Mouse (Mus musculus) hindbrain, embryonic 11.5 days (tissue): ENCODE measurements at regions not wholly inside any gene's neighbourhood (a gene's known extent, or its start where the extent isn't known, plus 50 kb on each side); places are given as distances from the start of the nearest gene placed in this dataset.

Experiments
- ATAC-seq: fragments of 200-750 bp; cut with Nextera tagmentation; 2 replicates; pipeline ENCODE4 v1.8.0; 2017; ENCODE audit warnings: mild to moderate bottlenecking, moderate TSS enrichment, moderate library complexity; ENCODE audit not compliant: low FRiP score
- DNase-seq: peaks from one replicate; pipeline ENCODE4 v3.0.0-alpha.2; 2015; ENCODE audit warnings: low spot score
- H3K27ac ChIP-seq: fragments of 300-500 bp; sonication (generic); 2 replicates; pipeline ENCODE4 v1.5.1; 2014; ENCODE audit warnings: mild to moderate bottlenecking, low read depth, low read length
- H3K27me3 ChIP-seq: fragments of 300-500 bp; sonication (generic); 2 replicates; pipeline ENCODE4 v1.6.1; 2014; ENCODE audit warnings: mild to moderate bottlenecking, low read length, moderate library complexity, mixed read lengths; ENCODE audit not compliant: control insufficient read depth, insufficient read depth
- H3K36me3 ChIP-seq: fragments of 300-500 bp; sonication (generic); 2 replicates; pipeline ENCODE4 v1.6.1; 2014; ENCODE audit warnings: mild to moderate bottlenecking, low read length, moderate library complexity, mixed read lengths; ENCODE audit not compliant: control insufficient read depth, insufficient read depth
- H3K4me1 ChIP-seq: fragments of 300-500 bp; sonication (generic); replicated peaks from 2 replicates; pipeline ENCODE4 v1.6.1; 2014; ENCODE audit warnings: low read length, mixed read lengths; ENCODE audit not compliant: control insufficient read depth, insufficient read depth
- H3K4me2 ChIP-seq: fragments of 300-500 bp; sonication (generic); replicated peaks from 2 replicates; pipeline ENCODE4 v1.6.1; 2014; ENCODE audit warnings: mild to moderate bottlenecking, low read depth, low read length
- H3K4me3 ChIP-seq: fragments of 300-500 bp; sonication (generic); 2 replicates; pipeline ENCODE4 v1.5.1; 2014; ENCODE audit warnings: low read depth, low read length
- H3K9ac ChIP-seq: fragments of 300-500 bp; sonication (generic); 2 replicates; pipeline ENCODE4 v1.6.1; 2014; ENCODE audit warnings: low read depth, low read length
- H3K9me3 ChIP-seq: fragments of 300-500 bp; sonication (generic); 2 replicates; pipeline ENCODE4 v1.6.1; 2016; ENCODE audit warnings: low read length; ENCODE audit not compliant: control insufficient read depth
- WGBS: fragments of 180-500 bp; shearing (Covaris S2); extraction: QIAGEN DNeasy Blood & Tissue Kit; methylation state at CpG from one replicate; pipeline ENCODE4 v1.1.7; 2014; 5-methylcytosine and 5-hydroxymethylcytosine counted together

DNA sequence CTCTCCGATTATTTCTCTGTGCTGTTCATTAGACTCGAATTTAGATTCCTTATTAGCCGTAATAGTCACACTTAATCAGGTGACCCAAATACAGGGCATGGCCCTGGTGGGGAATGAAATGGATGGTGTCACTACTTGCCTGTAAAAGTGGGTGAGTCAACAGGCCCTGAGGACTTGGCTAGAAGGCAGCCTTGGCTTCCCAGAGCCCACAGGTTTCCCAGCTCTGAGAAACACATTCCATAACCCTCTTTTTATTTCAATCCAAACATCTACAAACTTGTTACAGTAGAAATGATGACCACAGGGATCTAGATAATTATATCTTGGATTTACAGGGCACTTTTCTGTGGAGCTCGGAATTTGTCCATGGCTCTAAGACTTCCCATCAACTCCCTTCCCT lies 105.2 kb upstream of the Slc7a11 start:
- H3K9ac ChIP-seq, result no peak overlapping the region
- peaks cover 4% of the 10 kb centered on the region; the same call in 1 of the 2 replicates for H3K4me1 ChIP-seq
- 95% methylated on average over 4 of the region's 4 CpGs for WGBS
- no peaks in the 10 kb centered on the region for H3K36me3 ChIP-seq
- no peak overlapping the region for H3K27ac ChIP-seq
- H3K4me2 ChIP-seq, result no peak overlapping the region
- ATAC-seq, result no peak
- no peak overlapping the region for H3K4me3 ChIP-seq
- no peaks in the 10 kb centered on the region for H3K27me3 ChIP-seq
- H3K9me3 ChIP-seq, result no peaks in the 10 kb centered on the region
- no peak for DNase-seq

DNA sequence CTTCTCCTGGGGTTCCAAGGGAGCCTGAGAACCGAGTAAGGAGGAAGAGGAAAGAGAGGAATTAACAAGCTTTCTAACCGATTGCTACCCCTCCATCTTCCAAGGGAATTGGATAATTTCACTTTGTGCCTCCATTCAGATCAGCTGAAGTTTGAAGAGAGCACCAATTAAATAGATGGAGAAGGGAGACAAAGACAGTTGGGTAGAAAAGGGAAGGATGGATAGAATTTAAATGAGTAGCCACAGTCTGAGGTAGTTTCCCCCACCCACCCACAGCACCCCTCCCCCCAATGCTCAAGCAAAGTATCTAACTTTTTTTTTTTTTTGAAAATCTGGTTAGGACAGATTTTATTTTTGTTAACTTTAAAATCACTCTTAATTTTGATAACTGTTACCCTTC lies 87.2 kb upstream of the Slc7a11 start:
- Histone ChIP-seq H3K4me2 (no peak overlapping the region), H3K4me1 (no peaks in the 10 kb centered on the region), H3K36me3 (no peaks in the 10 kb centered on the region), H3K27me3 (no peaks in the 10 kb centered on the region), H3K9ac (no peak overlapping the region), H3K27ac (no peak overlapping the region), H3K9me3 (no peaks in the 10 kb centered on the region), H3K4me3 (no peak overlapping the region)
- WGBS, result 48% methylated on average over 2 of the region's 2 CpGs
- no peak for ATAC-seq
- DNase-seq, result no peak

- WGBS, result 96% methylated on average over 1 of the region's 1 CpGs
- H3K27ac ChIP-seq, result no peak overlapping the region
- no peak overlapping the region for H3K9ac ChIP-seq
- no peak overlapping the region for H3K4me2 ChIP-seq
- DNase-seq (no peak), ATAC-seq (no peak)
- H3K9me3 ChIP-seq, result no peaks in the 10 kb centered on the region
- H3K4me1 ChIP-seq, result no peaks in the 10 kb centered on the region
- H3K27me3 ChIP-seq, result no peaks in the 10 kb centered on the region
- no peaks in the 10 kb centered on the region for H3K36me3 ChIP-seq
- no peak overlapping the region for H3K4me3 ChIP-seq
These were observed 80.6 kb upstream of the Slc7a11 start for GRCm38 (mm10) chr3:50524006-50524405.

DNA sequence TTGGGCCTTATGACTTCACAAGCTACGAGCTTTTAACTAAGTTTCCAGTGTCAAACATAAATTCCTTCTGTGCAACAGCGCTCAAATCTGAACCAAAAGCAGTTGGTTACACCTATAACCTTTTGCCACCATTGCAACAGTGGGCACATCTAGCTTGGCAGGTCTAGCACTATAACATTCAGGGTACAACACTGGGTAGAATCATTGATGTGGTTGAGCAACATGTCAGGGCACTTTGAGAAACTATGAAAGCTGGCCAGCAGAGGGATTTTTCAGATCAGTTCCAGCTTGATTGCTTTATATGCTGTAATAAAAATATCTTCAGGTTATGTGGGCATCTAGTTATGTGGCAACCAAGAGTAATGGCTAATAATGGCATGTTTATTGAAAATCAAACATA lies 63.8 kb upstream of the Slc7a11 start:
- Histone ChIP-seq H3K9me3 (no peaks in the 10 kb centered on the region), H3K4me2 (no peak overlapping the region), H3K4me3 (no peak overlapping the region), H3K4me1 (no peaks in the 10 kb centered on the region), H3K27ac (no peak overlapping the region), H3K27me3 (no peaks in the 10 kb centered on the region), H3K9ac (no peak overlapping the region), H3K36me3 (no peaks in the 10 kb centered on the region)
- no peak for DNase-seq
- 83% methylated on average over 2 of the region's 2 CpGs for WGBS
- no peak for ATAC-seq
